Mouse (Mus musculus) heart, adult 8-10 months (tissue): ENCODE results near the gene Cbx1. TPM values are rescaled to one million over a fixed set of nuclear protein-coding genes. Genes with fewer than 3 reads are reported as not detected.

Experiments
- DNase-seq: peaks from one replicate; pipeline ENCODE4 v3.0.0; 2022; ENCODE audit warnings: low spot score
- total RNA-seq, 4 experiments: library from RNA; stranded (reverse); gene quantifications; 2 replicates each; pipeline ENCODE4 v1.2.4; 2022

The Cbx1 gene
- total RNA-seq, 4 experiments from 2014 or later = 30.9 to 33.4 (median 32.4) TPM

GRCm38 (mm10) chr11:96816494-96816893 lies 27.6 kb downstream of the Cbx1 start:
- no peak for DNase-seq

DNA sequence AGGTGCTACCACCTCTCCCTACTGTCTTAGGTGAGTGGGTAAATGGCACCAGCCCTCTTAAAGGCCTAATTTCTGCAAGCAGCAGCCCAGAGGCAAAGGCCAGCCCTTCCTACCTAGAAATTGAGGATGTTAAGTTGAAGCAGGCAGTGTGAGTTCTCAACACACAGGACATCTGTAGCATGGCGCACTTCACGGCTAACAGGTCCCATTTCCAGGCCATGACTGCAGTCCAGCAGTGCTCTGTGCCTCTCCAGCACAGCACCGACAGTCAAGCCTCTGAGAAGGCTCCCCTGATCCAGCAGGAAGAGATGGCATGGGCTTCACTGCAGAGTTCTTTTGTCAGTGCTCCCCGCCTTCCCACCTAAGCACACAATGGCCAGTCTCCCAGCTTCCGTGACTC lies 28.1 kb downstream of the Cbx1 start:
- DNase-seq = no peak

DNA sequence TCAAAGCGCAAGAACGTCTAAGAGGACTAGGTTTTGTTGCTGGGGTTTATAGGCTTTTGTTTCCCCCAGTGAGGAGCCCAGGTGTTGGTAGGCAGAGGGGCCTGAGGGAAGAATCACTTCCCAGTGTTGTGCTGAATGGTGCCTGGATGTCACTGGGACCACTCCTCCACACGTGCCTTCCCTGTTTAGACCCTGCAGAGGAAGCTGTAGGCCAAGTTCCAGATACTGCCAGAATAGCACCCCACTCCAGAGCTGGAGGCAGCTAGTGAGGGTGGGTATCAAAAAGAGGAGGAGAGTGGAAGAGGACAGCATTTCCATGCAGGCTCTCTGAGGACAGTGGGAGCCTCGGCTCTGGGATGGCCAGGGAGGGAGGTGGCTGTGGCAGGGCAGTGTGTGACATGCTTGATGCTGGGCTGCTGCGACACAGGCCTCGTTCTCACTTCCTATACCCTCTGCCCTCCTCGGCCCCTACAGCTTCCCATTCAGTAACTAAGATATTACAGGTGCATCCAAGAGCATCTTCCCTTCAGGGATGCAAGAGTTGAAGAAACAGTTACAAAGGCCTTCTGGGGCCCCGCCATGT lies 29.3 kb downstream of the Cbx1 start:
- DNase-seq = no peak

- DNase-seq = no peak
Measured at GRCm38 (mm10) chr11:96821956-96822355, 33.0 kb downstream of the Cbx1 start.

DNA sequence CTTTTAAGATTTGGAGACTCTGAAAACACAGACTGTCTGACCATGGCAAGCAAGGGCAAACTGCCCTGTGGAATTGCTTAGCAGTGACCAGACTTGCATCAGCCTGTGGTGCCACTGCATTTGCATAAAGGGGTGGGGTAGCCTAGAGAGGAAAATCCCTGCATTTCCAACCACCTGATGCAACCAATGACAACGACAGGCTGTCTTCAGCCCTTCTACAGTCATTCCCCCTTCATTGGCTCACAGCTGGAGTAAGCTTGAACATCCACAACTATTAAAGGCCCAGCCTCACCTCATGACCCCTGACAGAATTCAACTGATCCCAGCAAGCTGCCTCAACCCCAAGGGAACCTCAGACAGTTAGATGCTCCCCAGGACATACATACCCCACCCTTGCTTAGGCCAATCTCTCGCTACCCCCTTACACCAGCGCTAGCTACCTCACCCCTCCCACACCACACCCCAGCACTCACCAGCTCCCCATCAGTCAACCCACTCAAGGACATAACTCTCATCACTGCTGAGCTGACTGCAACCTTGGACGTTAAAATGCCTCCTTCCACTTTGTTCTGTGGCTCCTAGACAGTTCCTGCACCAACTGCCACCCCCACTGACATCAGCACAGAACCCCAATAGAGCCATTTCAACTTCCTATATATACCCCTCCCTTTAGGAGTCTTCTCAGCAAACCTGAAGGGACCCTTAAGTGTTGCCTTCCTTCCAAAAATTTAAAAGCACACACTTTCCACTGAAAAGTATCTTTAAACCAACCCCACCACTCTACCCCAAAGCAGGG lies 33.9 kb downstream of the Cbx1 start:
- no peak for DNase-seq

- DNase-seq = no peak
Measured at GRCm38 (mm10) chr11:96823471-96823837, 34.5 kb downstream of the Cbx1 start.

GRCm38 (mm10) chr11:96823880-96824782 lies 35.2 kb downstream of the Cbx1 start:
- peak; percentile 81 for DNase-seq

GRCm38 (mm10) chr11:96824783-96825495 lies 36.0 kb downstream of the Cbx1 start:
- peak; percentile 82 for DNase-seq

DNA sequence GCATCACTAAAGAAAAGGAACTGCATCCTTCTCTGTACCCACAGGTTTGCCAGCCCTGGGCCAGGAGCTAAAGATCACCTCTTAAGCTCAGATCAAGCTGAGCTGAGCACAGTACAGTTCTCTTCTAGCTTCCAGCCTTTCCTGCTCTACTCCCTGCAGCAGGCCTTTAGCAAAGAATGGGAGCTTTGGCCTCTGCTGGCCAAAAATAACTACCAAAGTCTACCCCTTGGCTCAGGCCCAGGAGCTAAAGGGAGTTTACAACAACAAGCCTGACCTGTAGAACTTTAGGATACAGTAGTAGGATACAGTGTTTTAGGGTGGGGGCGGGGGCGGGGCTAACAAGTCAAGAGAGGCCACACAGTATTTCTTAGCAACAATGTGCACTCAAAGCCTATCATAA lies 37.6 kb downstream of the Cbx1 start:
- DNase-seq = peak; percentile 59

- no peak for DNase-seq
Measured at GRCm38 (mm10) chr11:96827062-96827581, 38.2 kb downstream of the Cbx1 start.

- DNase-seq = no peak
Measured at GRCm38 (mm10) chr11:96827917-96828316, 39.0 kb downstream of the Cbx1 start.

GRCm38 (mm10) chr11:96828881-96829280 lies 40.0 kb downstream of the Cbx1 start:
- no peak for DNase-seq

GRCm38 (mm10) chr11:96829403-96829812 lies 40.5 kb downstream of the Cbx1 start:
- DNase-seq = peak; percentile 90

GRCm38 (mm10) chr11:96829813-96830538 lies 41.0 kb downstream of the Cbx1 start, which contains the start of gene Nfe2l1:
Gene Nfe2l1 (minus strand): TSS chr11:96829968.
- DNase-seq = peak; percentile 100

- no peak for DNase-seq
Measured at GRCm38 (mm10) chr11:96830539-96831216, 41.8 kb downstream of the Cbx1 start.

- DNase-seq = no peak
Measured at GRCm38 (mm10) chr11:96831516-96831915, 42.6 kb downstream of the Cbx1 start.

DNA sequence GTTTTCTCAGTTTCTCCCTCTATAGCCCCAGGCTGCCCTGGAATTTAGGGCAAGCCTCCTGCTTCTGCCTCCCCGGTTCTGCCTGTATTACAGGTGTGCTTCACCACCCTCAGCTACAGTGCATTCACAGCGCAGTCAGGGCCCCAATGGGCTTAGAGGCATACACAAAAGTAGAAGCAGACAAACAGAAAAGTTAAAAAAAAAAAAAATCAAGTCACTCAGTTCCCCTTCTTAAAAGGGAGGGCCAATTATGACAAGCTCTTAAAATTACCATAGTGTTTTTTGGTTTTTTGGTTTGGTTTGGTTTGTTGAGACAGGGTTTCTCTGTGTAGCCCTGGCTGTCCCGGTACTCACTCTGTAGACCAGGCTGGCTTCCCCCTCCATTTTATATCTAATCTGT lies 43.6 kb downstream of the Cbx1 start:
- no peak for DNase-seq

GRCm38 (mm10) chr11:96832973-96833372 lies 44.0 kb downstream of the Cbx1 start:
- DNase-seq = no peak

- DNase-seq = no peak
Measured at GRCm38 (mm10) chr11:96834127-96834526, 45.2 kb downstream of the Cbx1 start.

DNA sequence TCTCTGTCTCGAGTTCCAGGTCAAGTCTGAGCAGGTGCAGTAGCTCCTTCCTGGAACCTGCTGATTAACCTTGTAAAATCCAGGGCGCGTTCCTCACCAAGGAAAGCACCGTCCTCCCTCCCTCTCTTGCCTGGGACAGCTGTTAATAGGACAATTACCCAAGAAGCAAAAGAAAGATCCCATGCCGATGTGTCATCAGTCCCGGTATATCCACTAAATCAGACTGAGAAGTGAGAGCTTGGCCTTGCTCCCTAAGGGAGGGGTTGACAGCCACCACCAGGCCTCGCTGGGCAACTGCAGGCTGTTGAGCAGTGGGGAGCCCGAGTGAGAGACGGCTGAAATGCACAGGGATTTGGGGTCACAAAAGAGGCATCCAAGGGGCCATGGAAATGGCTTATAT lies 48.4 kb downstream of the Cbx1 start:
- no peak for DNase-seq
